Mouse (Mus musculus): Measurements from ENCODE around the gene Stx8.

Stx8 gene

DNA sequence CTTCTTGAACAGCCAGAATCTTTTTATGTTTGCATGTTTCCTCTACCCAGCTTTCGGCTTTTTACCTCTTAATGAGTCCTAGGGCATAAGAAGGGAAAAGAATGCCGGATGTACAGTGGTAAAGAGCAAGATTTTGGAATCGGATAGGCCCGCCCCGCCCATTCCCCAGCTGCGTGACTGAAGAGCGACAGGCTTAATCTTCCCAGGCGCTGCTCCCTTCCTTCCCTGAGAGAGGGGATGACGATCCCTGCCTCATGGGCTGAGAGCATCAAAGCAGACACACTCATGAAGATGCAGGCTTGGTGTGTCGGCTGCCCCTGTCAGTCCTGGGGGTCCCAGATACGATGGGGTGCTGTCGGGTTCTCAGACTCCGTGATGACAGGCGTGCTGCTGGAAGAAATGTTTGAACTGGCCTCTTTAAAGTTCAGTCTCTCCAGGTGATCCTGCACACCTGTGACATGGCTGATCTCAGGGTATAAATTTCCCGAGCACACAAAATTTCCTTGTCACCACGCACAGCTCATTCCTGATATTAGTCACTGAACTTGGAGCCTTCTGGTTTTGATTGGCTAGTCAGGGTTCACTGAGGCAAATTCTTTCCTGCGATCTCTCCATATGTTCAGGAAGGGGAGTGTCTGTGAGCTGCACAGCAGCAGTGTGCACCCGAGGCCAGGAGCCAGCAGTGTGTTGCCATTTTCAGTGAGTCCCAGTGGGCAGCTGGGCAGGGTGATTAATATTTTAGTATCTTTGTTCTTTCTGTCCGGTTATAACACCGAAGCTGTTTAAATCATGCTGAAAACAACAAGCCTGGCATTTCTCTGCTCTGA lies 70.4 kb downstream of the Stx8 start:
- DNase-seq, result no peak

DNA sequence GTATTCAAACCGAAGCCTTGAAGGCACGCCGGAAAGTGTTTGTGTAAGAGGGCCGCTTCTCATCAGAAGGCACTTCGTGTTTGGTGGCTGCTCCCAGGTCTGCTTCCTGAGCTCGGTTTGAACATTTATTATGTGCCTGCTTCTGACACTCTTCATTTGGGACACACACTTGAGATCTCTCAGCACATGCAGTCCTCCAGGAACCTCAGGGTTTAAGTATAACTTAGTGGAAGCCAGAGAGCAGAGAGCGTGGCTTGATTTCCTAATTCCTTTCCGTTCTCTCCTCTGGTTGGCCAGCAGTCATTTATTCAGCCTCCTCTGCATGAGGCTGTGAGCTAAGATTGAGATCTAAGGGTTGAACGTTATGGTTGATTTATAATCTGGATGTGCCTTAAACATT lies 71.1 kb downstream of the Stx8 start:
- no peak for DNase-seq

DNA sequence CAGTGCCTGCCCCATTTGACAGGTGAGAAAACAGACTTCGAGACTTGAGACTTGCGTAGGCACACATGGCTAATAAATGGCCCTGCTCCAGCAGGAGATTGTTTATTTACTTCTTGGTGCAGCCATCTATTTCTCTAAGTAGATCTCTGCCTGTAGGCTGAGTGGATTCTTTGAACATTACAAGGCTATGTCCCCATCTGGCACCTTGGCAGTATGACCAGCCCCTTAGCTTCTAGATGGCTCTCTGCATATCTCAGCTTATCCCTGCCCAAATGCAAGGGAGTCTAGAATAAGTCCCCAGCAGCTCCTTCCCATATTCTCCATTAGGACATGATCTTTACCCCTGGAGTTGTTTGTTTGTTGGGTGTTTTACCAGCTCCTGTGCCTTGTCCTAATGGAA lies 72.1 kb downstream of the Stx8 start:
- DNase-seq, result no peak

DNA sequence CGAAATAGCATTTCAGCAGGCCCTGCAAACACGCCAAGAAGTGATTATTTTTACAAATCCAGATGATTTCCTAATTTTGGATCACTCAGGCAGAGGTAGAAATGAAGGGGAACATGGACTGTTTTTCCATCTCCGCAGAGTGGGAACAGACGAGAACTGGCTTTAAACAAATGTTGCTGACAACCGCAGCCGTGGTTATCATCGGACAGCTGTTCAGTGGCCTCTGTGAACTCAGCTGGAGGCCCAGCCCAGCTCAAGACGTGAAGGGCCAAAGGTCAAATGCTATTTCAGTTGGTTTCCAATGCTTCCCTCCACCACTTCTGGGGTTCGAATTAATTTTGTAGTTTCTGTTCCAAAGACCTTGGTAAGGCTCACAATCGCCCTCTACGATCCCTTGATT lies 78.2 kb downstream of the Stx8 start:
- no peak for DNase-seq

- no peak for DNase-seq
Observed at GRCm38 (mm10) chr11:68046916-68047315, 80.9 kb downstream of the Stx8 start.

- DNase-seq, result no peak
Observed at GRCm38 (mm10) chr11:68049261-68050165, 83.5 kb downstream of the Stx8 start.

- no peak for DNase-seq
Observed at GRCm38 (mm10) chr11:68050725-68051124, 84.7 kb downstream of the Stx8 start.

GRCm38 (mm10) chr11:68051305-68051704 lies 85.3 kb downstream of the Stx8 start:
- no peak for DNase-seq

DNA sequence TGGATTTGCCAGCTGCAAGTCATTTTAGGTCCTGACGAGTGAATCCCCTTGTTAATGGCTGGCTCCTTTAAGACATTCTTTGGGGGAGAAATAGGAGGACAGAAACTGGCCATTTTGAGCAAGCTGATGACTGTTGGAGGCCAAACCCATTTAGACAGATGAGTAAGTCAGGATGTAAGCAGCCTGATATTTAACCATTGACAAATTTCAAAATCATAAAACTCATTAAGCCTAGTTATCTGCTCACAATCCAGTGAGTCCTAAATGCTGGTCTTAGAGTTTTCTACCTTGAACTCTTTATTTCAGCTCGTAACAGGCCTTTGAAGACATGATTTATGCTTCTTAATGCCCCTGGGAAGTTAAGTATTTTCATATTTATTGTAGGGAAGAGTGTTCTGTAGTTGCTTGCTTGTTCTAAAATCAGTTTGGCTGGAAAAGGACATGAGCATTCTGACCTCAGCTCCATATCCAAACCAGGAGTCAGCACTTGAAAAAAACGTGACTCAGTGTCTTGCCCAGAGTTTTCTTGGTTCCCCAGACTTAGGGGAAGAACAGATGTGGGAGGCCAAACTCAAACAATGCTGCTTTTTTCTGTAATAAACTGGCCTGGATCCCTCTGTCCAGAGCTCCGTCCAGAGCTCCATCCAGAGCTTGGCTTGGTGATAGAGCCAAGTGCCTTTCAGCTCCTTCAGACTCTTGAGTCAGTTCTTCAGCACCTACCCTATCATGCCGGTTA lies 92.6 kb downstream of the Stx8 start:
- DNase-seq, result no peak

DNA sequence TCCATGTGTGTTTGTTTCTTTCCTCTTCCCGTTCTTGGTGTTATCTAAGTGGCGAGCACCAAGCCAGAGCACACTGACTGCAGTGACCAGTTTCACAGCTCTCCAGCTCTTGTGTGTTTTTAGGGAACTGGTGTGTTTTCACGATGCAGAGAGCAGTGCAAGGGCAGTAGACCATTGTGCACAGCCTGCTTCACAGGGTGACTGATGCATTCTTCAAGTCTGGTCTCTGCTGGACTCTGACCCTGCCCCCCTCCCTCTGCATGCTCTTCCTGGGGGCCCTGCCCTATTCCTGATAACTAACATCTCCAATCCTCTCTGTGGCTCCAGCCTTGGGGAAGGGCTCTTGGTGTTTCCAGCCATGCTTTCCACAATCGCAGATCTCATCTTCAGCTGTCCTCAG lies 94.7 kb downstream of the Stx8 start:
- no peak for DNase-seq

- DNase-seq, result no peak
Observed at GRCm38 (mm10) chr11:68062116-68062515, 96.1 kb downstream of the Stx8 start.

- no peak for DNase-seq
Observed at GRCm38 (mm10) chr11:68067806-68068205, 101.8 kb downstream of the Stx8 start.

- no peak for DNase-seq
Observed at GRCm38 (mm10) chr11:68070086-68070485, 104.1 kb downstream of the Stx8 start.

DNA sequence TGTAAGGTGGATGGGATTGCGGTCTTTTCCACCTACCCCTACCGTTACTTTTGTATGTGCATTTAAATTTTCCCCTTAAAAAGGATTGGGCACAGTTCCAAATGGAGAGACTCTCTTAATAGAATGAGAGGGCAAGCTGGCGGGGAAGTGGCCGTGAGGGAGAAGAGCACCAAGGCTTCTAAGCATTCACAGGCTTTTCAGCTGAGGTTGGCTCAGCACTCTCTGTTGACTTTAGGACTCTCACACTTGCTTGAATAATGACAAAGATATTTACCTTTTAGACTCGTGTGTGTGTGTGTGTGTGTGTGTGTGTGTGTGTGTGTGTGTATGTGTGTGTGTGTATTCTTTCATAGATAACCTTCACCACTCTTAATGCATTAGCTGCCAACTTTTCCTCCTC lies 105.8 kb downstream of the Stx8 start:
- no peak for DNase-seq

DNA sequence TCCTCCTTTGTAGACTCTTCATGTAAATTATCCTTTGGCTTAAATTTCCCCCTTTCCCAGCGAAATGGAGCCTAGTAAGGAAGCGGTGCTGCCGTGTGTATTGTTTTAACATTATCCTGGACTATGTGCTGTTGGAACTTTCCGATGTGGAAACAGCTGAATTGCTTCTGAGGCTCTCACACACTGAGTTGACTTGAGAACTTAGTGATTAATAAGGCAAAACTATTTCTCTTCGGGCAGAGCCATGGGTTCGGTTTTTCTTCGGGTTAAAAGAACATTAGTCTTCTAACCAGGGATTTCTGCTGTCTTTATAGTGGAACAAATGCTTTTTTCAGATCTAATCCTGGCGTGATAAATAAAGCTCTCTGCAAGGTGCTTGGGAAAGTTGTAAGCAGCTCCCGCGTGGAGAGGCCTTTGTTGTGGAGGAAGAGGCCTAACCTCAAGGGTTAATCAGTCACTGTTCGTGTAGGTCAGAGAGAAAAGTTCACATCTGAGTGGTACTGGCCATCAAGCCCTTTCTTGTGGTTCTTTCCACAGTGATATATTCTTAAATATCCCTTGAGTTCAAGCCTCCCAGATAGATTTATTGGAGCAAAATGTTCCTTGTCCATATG lies 106.7 kb downstream of the Stx8 start:
- no peak for DNase-seq

- no peak for DNase-seq
Observed at GRCm38 (mm10) chr11:68074686-68075085, 108.7 kb downstream of the Stx8 start.

- DNase-seq, result no peak
Observed at GRCm38 (mm10) chr11:68075331-68075730, 109.3 kb downstream of the Stx8 start.

DNA sequence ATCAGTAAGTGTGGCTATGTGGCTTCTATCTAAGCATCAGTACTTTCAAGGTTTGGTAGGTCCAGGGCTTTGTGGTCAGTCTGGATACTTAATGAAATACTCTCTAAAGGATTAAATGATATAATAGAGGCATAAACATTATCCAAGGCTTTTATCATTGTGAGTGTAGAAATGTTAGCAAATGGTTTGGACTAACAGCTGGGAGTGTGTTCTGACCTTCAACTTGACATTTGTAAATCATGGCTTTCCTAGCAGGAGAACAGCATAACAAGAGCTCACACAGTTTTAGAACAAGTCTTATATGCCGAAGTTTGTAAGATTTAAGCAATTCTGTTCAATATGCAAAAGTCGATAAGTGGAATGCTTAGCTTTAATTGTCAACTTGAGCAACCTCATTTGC lies 113.8 kb downstream of the Stx8 start:
- no peak for DNase-seq

GRCm38 (mm10) chr11:68080999-68081398 lies 115.0 kb downstream of the Stx8 start:
- DNase-seq, result no peak

DNA sequence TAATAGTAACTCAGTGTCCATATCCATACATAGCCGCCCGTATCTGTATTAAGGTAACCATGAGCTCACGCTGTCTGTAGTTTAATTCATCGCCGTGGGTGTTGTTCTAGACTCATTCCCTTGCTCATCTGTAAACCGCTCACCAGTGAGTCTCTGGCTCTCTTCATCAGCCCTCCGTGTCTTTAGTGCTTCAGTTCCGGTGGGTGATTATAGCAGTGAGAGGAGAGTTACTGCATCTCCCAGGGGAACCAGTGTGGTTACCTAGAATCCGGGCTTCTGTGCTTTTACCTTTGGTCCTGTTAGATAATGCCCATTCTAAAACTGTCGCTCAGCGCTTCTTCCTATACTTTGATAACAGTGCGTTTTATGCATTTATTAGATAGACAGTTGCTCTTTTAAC lies 116.8 kb downstream of the Stx8 start:
- DNase-seq, result no peak

DNA sequence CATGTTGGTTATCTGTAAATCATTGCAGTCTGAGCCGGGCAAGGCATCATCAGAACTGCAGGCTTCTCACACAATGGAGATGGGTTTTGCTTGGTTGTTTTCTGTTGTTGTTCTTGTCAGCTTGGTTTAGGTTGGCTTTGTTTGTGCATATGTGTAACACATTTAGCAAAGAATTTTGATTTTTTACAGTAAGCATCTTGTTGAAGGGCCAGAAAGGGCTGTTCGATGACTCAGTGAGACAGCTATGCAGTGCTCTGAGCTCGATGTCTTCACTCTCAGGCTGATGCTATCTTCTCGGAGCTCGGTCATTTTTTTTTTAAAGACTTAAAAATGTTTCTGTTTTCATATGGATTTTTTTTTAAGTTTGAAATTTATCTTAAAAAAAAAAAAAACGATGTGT lies 117.6 kb downstream of the Stx8 start:
- no peak for DNase-seq

DNA sequence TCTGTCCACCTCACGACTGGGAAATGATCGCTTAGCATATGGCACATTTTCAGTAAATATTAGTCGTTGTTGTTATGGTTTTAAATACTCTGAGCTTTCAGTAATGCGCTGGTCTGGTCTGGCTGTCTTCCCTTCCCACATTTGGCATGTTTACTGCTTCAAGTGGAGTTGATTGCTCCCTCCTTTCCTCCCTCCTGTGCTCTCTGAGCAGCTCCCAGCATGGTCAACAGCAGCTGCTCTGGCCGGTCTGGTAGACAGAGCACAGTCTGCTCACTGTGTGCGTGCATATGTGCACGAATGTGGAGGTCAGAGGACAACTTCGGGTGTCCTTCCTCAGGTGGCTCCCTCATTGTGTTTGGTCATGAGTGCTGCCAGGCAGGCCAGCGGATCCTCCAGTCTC lies 120.2 kb downstream of the Stx8 start:
- no peak for DNase-seq

DNA sequence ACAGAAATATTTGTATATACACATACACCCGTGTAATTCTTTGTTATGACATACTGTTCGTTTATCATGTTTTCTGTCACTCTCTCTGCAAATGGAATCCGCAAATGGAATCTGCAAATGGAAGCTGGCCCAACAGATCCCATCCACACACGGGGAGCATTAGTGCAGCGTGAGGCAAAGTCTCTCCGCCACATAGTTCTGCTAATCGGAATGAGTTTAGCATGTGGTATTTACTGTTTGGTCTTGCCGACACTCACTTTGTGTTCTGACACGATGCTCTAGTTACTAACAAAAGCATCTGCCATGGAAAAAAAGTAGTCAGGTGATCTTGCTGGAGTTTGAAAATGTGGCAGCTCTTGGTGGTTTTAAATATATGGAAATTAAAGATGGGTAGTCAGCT lies 123.4 kb downstream of the Stx8 start:
- no peak for DNase-seq
